In the genomic region with DNA sequence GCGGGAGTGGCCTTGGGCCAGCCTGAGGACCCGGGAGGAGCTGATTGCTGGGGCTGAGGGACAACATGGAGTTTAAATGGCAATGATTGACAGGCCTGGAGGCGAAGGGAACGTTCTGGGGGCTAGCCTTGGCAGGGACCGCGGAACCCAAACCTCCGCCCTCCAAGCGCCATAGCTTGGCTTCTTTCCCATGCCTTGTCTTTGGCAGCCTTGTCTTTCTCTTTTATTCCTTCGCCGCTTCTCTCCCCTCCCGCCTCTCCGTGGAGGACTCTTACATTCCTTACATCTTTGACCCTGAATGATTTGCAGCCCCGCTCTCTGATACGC, we compare ENCODE assay signal across 8 mouse cellular contexts. TPM values are rescaled to one million over a fixed set of nuclear protein-coding genes. Genes with fewer than 3 reads are reported as not detected.
DNase-seq lines count a peak whose midpoint lies in the region; ATAC-seq lines count a peak whose summit lies in the region.

No protein-coding gene starts in this region.

- peaks cover 24% of the 10 kb centered on the region for H3K4me1 ChIP-seq in embryonic facial prominence, embryonic 14.5 days (ENCODE audit: control insufficient read depth, insufficient read depth, low read length)
- peaks cover 38% of the 10 kb centered on the region for H3K4me1 ChIP-seq in intestine, embryonic 16.5 days (ENCODE audit: control insufficient read depth, insufficient read depth, low read length)

- peak overlapping the region; percentile 88 for H3K4me2 ChIP-seq in embryonic facial prominence, embryonic 14.5 days (ENCODE audit: low read depth, low read length)
- peak overlapping the region; percentile 93 for H3K4me2 ChIP-seq in intestine, embryonic 16.5 days (ENCODE audit: low read depth, low read length)

- H3K9me3 ChIP-seq in embryonic facial prominence, embryonic 14.5 days (ENCODE audit: control insufficient read depth, low read length): no peaks in the 10 kb centered on the region
- H3K9me3 ChIP-seq in intestine, embryonic 16.5 days (ENCODE audit: control insufficient read depth, low read length): no peaks in the 10 kb centered on the region

- peak; percentile 35 to 37 for DNase-seq in left cerebral cortex, postnatal 14 days (ENCODE audit: low spot score in 2 of 2)
- no peak for DNase-seq in left cerebral cortex, adult 8-10 months (ENCODE audit: low spot score in 2 of 2)
- peak; percentile 53 for DNase-seq in adipocyte (ENCODE audit: low spot score)
- peak; percentile 60 for DNase-seq in embryonic facial prominence, embryonic 14.5 days (ENCODE audit: low spot score)
- DNase-seq in lung, postnatal 25 days (ENCODE audit: low spot score): peak; percentile 25
- DNase-seq in layer of hippocampus, postnatal 36 days: no peak
- DNase-seq in urinary bladder, adult 2 months (ENCODE audit: low spot score): no peak

- no peaks in the 10 kb centered on the region for H3K27me3 ChIP-seq in embryonic facial prominence, embryonic 14.5 days (replicated peaks; ENCODE audit: control insufficient read depth, insufficient read depth, low read length)
- H3K27me3 ChIP-seq in intestine, embryonic 16.5 days (replicated peaks; ENCODE audit: control insufficient read depth, insufficient read depth, low read length): no peaks in the 10 kb centered on the region

- intact Hi-C loops in left cerebral cortex, postnatal 14 days (cut with DNase I): no loop called here

- 0% methylated on average over 14 of the region's 14 CpGs for WGBS in embryonic facial prominence, embryonic 14.5 days
- WGBS in intestine, embryonic 16.5 days: 0% methylated on average over 13 of the region's 14 CpGs

- no peak for ATAC-seq in embryonic facial prominence, embryonic 14.5 days (ENCODE audit: low read depth)
- ATAC-seq in intestine, embryonic 16.5 days: no peak

- H3K9ac ChIP-seq in embryonic facial prominence, embryonic 14.5 days (ENCODE audit: low read depth, low read length): peak overlapping the region; percentile 77
- H3K9ac ChIP-seq in intestine, embryonic 16.5 days (ENCODE audit: low read depth, low read length): peak overlapping the region; percentile 92

- peak overlapping the region; percentile 78 for H3K4me3 ChIP-seq in embryonic facial prominence, embryonic 14.5 days (ENCODE audit: low read depth, low read length)
- peak overlapping the region; percentile 95 for H3K4me3 ChIP-seq in intestine, embryonic 16.5 days (ENCODE audit: low read length)

- H3K36me3 ChIP-seq in embryonic facial prominence, embryonic 14.5 days (ENCODE audit: control insufficient read depth, insufficient read depth, low read length): peaks cover 25% of the 10 kb centered on the region
- peaks cover 4% of the 10 kb centered on the region; the same call in 1 of the 2 replicates for H3K36me3 ChIP-seq in intestine, embryonic 16.5 days (ENCODE audit: control insufficient read depth, insufficient read depth, low read length)

- H3K27ac ChIP-seq in embryonic facial prominence, embryonic 14.5 days (replicated peaks; ENCODE audit: low read depth, low read length): peak overlapping the region; percentile 95
- peak overlapping the region; percentile 97 for H3K27ac ChIP-seq in intestine, embryonic 16.5 days (ENCODE audit: low read length)

RNA-seq across cellular contexts. Expression of a gene that starts 0.6 kb away (rescaled TPM):
- 10 to 100 TPM; 75.0 to 77.2 TPM for total RNA-seq in left cerebral cortex, postnatal 14 days (2021)
- 10 to 100 TPM; 72.2 to 79.3 (median 73.4) TPM for total RNA-seq in left cerebral cortex, adult 8-10 months (2022)
- polyA plus RNA-seq in embryonic facial prominence, embryonic 14.5 days (2014; fragmentation: Nextera tagmentation; extraction: Ambion mirVana): 35.2 and 36.1 TPM in 2 replicates
- 43.2 and 43.3 TPM in 2 replicates for polyA plus RNA-seq in intestine, embryonic 16.5 days (2015; fragmentation: Nextera tagmentation; extraction: Ambion mirVana)
- 10 to 100 TPM; 74.4 to 76.3 TPM for total RNA-seq in layer of hippocampus, postnatal 36 days (2021)
- 25.4 and 25.5 TPM in 2 replicates for polyA plus RNA-seq in urinary bladder, adult 2 months (2012; rRNA removed)

RNA-seq across cellular contexts. Expression of a gene that starts 0.7 kb away (rescaled TPM):
- total RNA-seq in left cerebral cortex, postnatal 14 days (2021): 10 to 100 TPM; 88.3 to 92.5 TPM
- total RNA-seq in left cerebral cortex, adult 8-10 months (2022): 10 to 100 TPM; 90.1 to 97.4 (median 94.1) TPM
- 61.9 and 63.3 TPM in 2 replicates for polyA plus RNA-seq in embryonic facial prominence, embryonic 14.5 days (2014; fragmentation: Nextera tagmentation; extraction: Ambion mirVana)
- polyA plus RNA-seq in intestine, embryonic 16.5 days (2015; fragmentation: Nextera tagmentation; extraction: Ambion mirVana): 104 TPM in 2 replicates
- total RNA-seq in layer of hippocampus, postnatal 36 days (2021): 10 to 100 TPM; 91.6 to 92.0 TPM
- 47.2 and 50.1 TPM in 2 replicates for polyA plus RNA-seq in urinary bladder, adult 2 months (2012; rRNA removed)

RNA-seq across cellular contexts. Expression of a gene that starts 11.0 kb away (rescaled TPM):
- total RNA-seq in left cerebral cortex, postnatal 14 days (2021): 1 to 10 TPM in 1 of 2 experiments, not detected in 1; 1.0 TPM
- total RNA-seq in left cerebral cortex, adult 8-10 months (2022): under 1 TPM in 3 of 4 experiments, not detected in 1; 0.27 to 0.61 (median 0.59) TPM
- 0.11 and 0.13 TPM in 2 replicates for polyA plus RNA-seq in embryonic facial prominence, embryonic 14.5 days (2014; fragmentation: Nextera tagmentation; extraction: Ambion mirVana)
- 207 and 242 TPM in 2 replicates for polyA plus RNA-seq in intestine, embryonic 16.5 days (2015; fragmentation: Nextera tagmentation; extraction: Ambion mirVana)
- total RNA-seq in layer of hippocampus, postnatal 36 days (2021): not detected
- polyA plus RNA-seq in urinary bladder, adult 2 months (2012; rRNA removed): not detected in 2 replicates

RNA-seq across cellular contexts. Expression of a gene that starts 35.1 kb away (rescaled TPM):
- 10 to 100 TPM; 80.3 to 84.3 TPM for total RNA-seq in left cerebral cortex, postnatal 14 days (2021)
- total RNA-seq in left cerebral cortex, adult 8-10 months (2022): 10 to 100 TPM; 41.2 to 49.0 (median 44.8) TPM
- polyA plus RNA-seq in embryonic facial prominence, embryonic 14.5 days (2014; fragmentation: Nextera tagmentation; extraction: Ambion mirVana): 11.9 and 12.7 TPM in 2 replicates
- polyA plus RNA-seq in intestine, embryonic 16.5 days (2015; fragmentation: Nextera tagmentation; extraction: Ambion mirVana): 6.7 and 7.2 TPM in 2 replicates
- 10 to 100 TPM; 55.6 to 59.6 TPM for total RNA-seq in layer of hippocampus, postnatal 36 days (2021)
- polyA plus RNA-seq in urinary bladder, adult 2 months (2012; rRNA removed): 19.9 and 26.5 TPM in 2 replicates

RNA-seq across cellular contexts. Expression of a gene that starts 43.2 kb away (rescaled TPM):
- total RNA-seq in left cerebral cortex, postnatal 14 days (2021): 10 to 100 TPM; 72.0 to 74.4 TPM
- total RNA-seq in left cerebral cortex, adult 8-10 months (2022): 10 to 100 TPM; 59.3 to 62.4 (median 61.5) TPM
- 15.6 and 16.8 TPM in 2 replicates for polyA plus RNA-seq in embryonic facial prominence, embryonic 14.5 days (2014; fragmentation: Nextera tagmentation; extraction: Ambion mirVana)
- polyA plus RNA-seq in intestine, embryonic 16.5 days (2015; fragmentation: Nextera tagmentation; extraction: Ambion mirVana): 2.5 and 3.3 TPM in 2 replicates
- 10 to 100 TPM; 51.2 to 52.8 TPM for total RNA-seq in layer of hippocampus, postnatal 36 days (2021)
- polyA plus RNA-seq in urinary bladder, adult 2 months (2012; rRNA removed): 63.6 and 66.9 TPM in 2 replicates

Comparison
In these comparisons a context has a peak if more than half of its experiments do, and no peak if none do; other contexts are left out.
1. DNase-seq: peak in left cerebral cortex, postnatal 14 days (2 of 2), adipocyte (single experiment), embryonic facial prominence, embryonic 14.5 days (single experiment) and lung, postnatal 25 days (single experiment); none in left cerebral cortex, adult 8-10 months (0 of 2), layer of hippocampus, postnatal 36 days (0 of 2) and urinary bladder, adult 2 months (single experiment).